Mouse (Mus musculus): ENCODE data around the gene Ak6. TPM values are rescaled to one million over a fixed set of nuclear protein-coding genes. Genes with fewer than 3 reads are reported as not detected.

Gene Ak6
- polyA plus RNA-seq, 1 experiment from 2014 or later: 244 TPM

DNA sequence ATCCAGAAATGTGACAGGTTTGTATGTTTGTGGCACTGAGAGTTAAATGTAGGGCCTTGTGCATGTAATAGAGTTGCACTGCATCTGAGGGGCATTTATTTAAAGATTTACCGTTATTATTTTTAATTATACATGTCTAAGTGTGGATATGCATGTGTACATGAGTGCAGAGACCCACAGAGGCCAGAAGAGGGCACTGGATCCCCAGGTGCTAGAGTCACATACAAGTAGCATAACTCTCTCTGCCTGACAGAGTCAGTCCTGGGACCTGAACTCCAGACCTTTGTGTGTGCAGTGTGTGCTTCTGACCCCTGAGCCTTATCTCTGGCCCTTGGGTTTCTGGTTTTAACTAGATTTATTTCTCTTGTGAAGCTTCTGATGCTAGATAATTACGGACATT is 33.6 kb downstream of the Ak6 start:
- ATAC-seq: no peak
- no peak overlapping the region for H3K4me3 ChIP-seq (ENCODE audit: low read length)
- WGBS: 60% methylated on average over 2 of the region's 2 CpGs
- H3K9ac ChIP-seq (ENCODE audit: low read depth, low read length): no peak overlapping the region
- no peaks in the 10 kb centered on the region for H3K36me3 ChIP-seq (ENCODE audit: control insufficient read depth, insufficient read depth, low read length)
- H3K4me2 ChIP-seq (ENCODE audit: low read depth, low read length): no peak overlapping the region
- no peaks in the 10 kb centered on the region for H3K9me3 ChIP-seq (ENCODE audit: control insufficient read depth, low read length)
- H3K27ac ChIP-seq (ENCODE audit: low read length): no peak overlapping the region
- H3K4me1 ChIP-seq (ENCODE audit: control insufficient read depth, insufficient read depth, low read length): no peaks in the 10 kb centered on the region
- H3K27me3 ChIP-seq (replicated peaks; ENCODE audit: control insufficient read depth, insufficient read depth, low read length): no peaks in the 10 kb centered on the region

DNA sequence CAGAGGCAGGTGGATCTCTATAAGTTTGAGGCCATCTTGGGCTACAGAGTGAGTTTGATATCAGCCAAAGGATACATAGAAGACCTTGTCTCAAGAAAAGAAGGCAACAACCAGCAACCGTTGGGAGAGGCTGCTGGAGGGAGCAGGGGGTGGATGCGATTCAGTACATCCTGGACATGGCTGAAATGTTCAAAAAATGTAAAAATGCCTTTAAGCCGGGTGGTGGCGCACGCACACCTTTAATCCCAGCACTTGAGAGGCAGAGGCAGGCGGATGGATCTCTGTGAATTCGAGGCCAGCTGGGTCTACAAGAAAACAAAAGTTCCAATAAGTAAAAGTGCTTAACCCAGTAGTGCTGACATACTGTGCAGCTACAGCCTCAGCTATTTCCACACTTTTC is 36.7 kb downstream of the Ak6 start:
- H3K4me2 ChIP-seq (ENCODE audit: low read depth, low read length): no peak overlapping the region
- no peaks in the 10 kb centered on the region for H3K4me1 ChIP-seq (ENCODE audit: control insufficient read depth, insufficient read depth, low read length)
- WGBS: 67% methylated on average over 7 of the region's 7 CpGs
- H3K27ac ChIP-seq (ENCODE audit: low read length): no peak overlapping the region
- H3K4me3 ChIP-seq (ENCODE audit: low read length): no peak overlapping the region
- no peak for ATAC-seq
- H3K27me3 ChIP-seq (replicated peaks; ENCODE audit: control insufficient read depth, insufficient read depth, low read length): no peaks in the 10 kb centered on the region
- H3K36me3 ChIP-seq (ENCODE audit: control insufficient read depth, insufficient read depth, low read length): no peaks in the 10 kb centered on the region
- no peak overlapping the region for H3K9ac ChIP-seq (ENCODE audit: low read depth, low read length)
- no peaks in the 10 kb centered on the region for H3K9me3 ChIP-seq (ENCODE audit: control insufficient read depth, low read length)

DNA sequence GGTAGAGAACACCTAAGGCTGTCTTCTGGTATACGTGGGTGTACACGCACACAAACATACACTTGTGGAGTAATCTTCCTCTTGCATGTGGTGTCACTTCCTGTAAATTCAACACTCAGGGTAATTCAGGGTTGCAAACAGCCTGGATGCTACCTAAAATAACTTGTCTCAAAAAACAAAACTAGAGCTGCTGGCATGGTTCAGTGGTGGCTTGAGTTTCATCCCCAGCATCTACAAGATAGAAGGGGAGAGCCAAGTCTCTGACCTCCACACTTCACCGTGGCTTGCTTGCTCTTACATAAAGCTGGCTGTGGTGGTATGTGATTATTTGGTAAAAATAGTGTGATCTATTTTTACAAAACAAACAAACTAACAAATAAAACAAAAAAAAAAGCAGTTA is 46.8 kb downstream of the Ak6 start:
- H3K4me3 ChIP-seq (ENCODE audit: low read length): no peak overlapping the region
- H3K4me2 ChIP-seq (ENCODE audit: low read depth, low read length): no peak overlapping the region
- ATAC-seq: no peak
- H3K4me1 ChIP-seq (ENCODE audit: control insufficient read depth, insufficient read depth, low read length): no peaks in the 10 kb centered on the region
- no peaks in the 10 kb centered on the region for H3K27me3 ChIP-seq (replicated peaks; ENCODE audit: control insufficient read depth, insufficient read depth, low read length)
- no peaks in the 10 kb centered on the region for H3K9me3 ChIP-seq (ENCODE audit: control insufficient read depth, low read length)
- peaks cover 18% of the 10 kb centered on the region for H3K36me3 ChIP-seq (ENCODE audit: control insufficient read depth, insufficient read depth, low read length)
- no peak overlapping the region for H3K9ac ChIP-seq (ENCODE audit: low read depth, low read length)
- 92% methylated on average over 3 of the region's 3 CpGs for WGBS
- H3K27ac ChIP-seq (ENCODE audit: low read length): no peak overlapping the region

DNA sequence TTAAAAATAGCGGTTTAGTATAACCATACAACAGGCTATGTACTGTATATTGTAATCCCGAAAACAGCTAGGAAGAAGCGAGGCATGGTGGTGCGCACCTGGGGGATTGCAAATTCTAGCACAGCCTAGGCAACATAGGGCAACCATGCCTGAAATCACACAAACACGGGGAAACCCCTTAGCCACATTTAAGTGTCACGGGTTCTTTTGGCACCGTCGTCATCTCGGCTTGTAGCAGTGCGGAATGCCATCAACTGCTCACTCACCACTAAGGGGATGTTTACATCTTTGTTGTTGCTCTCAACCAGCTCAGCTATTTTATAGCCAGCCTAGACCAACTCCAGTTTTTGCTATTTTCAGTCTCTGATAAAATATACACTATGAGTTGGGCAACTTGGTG is 48.1 kb downstream of the Ak6 start:
- Histone ChIP-seq H3K4me3 (ENCODE audit: low read length) (no peak overlapping the region), H3K36me3 (ENCODE audit: control insufficient read depth, insufficient read depth, low read length) (peaks cover 25% of the 10 kb centered on the region), H3K9ac (ENCODE audit: low read depth, low read length) (no peak overlapping the region), H3K27me3 (replicated peaks; ENCODE audit: control insufficient read depth, insufficient read depth, low read length) (no peaks in the 10 kb centered on the region), H3K4me1 (ENCODE audit: control insufficient read depth, insufficient read depth, low read length) (no peaks in the 10 kb centered on the region), H3K9me3 (ENCODE audit: control insufficient read depth, low read length) (no peaks in the 10 kb centered on the region), H3K27ac (ENCODE audit: low read length) (no peak overlapping the region), H3K4me2 (ENCODE audit: low read depth, low read length) (no peak overlapping the region)
- no peak for ATAC-seq
- 94% methylated on average over 10 of the region's 10 CpGs for WGBS

DNA sequence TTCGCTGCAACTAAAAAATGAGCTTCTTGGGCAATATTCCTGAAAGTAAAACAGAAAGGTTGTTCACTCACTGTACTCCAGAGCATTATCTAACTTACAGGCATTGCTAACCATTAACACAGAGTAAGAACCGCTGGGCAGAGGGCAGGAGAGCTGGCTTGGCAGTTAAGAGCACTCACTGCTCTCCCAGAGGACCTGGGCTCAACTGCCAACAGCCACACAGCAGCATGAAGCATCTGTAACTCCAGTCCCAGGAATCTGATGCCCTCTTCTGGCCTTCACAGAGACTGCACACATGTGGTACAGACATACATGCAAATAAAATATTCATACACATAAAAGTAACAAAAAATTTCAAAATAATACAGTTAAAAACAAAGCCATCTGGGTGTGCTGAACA is 52.7 kb downstream of the Ak6 start:
- H3K4me3 ChIP-seq (ENCODE audit: low read length): no peak overlapping the region
- no peak overlapping the region for H3K9ac ChIP-seq (ENCODE audit: low read depth, low read length)
- no peaks in the 10 kb centered on the region for H3K9me3 ChIP-seq (ENCODE audit: control insufficient read depth, low read length)
- 96% methylated on average over 2 of the region's 2 CpGs for WGBS
- H3K4me1 ChIP-seq (ENCODE audit: control insufficient read depth, insufficient read depth, low read length): no peaks in the 10 kb centered on the region
- H3K27me3 ChIP-seq (replicated peaks; ENCODE audit: control insufficient read depth, insufficient read depth, low read length): no peaks in the 10 kb centered on the region
- no peak overlapping the region for H3K4me2 ChIP-seq (ENCODE audit: low read depth, low read length)
- H3K36me3 ChIP-seq (ENCODE audit: control insufficient read depth, insufficient read depth, low read length): peaks cover 37% of the 10 kb centered on the region
- no peak for ATAC-seq
- H3K27ac ChIP-seq (ENCODE audit: low read length): no peak overlapping the region

DNA sequence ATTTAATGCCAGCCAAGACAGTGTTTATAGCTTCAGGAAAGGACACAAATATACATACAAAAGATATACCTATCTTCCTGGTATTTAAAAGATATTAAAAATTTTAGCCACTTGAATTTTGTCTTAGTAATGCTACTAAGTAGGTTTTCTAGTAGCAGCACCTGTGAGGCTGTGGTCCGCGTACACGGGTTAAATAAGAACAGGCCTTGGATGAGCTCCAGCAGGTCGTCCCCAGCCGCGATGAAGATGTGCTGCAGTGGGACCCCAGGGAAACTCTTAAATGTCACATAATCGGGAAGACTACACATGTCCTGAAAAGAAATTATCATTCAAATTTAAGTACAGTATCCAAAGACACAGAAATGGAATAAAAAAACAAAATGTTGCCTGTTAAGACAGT is 55.4 kb downstream of the Ak6 start:
- Histone ChIP-seq H3K27me3 (replicated peaks; ENCODE audit: control insufficient read depth, insufficient read depth, low read length) (no peaks in the 10 kb centered on the region), H3K4me2 (ENCODE audit: low read depth, low read length) (no peak overlapping the region), H3K4me3 (ENCODE audit: low read length) (no peak overlapping the region), H3K4me1 (ENCODE audit: control insufficient read depth, insufficient read depth, low read length) (no peaks in the 10 kb centered on the region), H3K9ac (ENCODE audit: low read depth, low read length) (no peak overlapping the region), H3K27ac (ENCODE audit: low read length) (no peak overlapping the region), H3K9me3 (ENCODE audit: control insufficient read depth, low read length) (no peaks in the 10 kb centered on the region), H3K36me3 (ENCODE audit: control insufficient read depth, insufficient read depth, low read length) (peaks cover 31% of the 10 kb centered on the region)
- WGBS: 96% methylated on average over 7 of the region's 7 CpGs
- ATAC-seq: no peak

DNA sequence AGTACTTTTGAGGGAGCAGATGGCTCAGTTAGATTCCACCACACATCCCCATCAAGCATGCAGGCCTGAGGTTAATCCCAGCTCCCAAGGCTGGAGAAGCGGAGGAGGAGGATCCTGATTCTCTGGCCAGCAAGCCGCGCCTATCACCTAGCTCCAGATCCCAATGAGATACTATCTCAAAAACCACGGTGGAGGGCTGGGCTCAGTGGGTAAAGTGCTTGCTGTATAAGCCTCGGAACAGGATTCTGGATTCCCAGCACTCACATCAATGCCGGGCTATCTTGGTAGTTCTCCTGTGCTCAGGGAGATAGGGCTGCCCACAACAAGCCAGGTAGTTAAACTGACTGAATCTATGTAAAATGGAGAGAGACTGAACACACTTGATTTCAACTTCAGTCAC is 64.7 kb downstream of the Ak6 start:
- H3K4me2 ChIP-seq (ENCODE audit: low read depth, low read length): no peak overlapping the region
- peaks cover 10% of the 10 kb centered on the region for H3K36me3 ChIP-seq (ENCODE audit: control insufficient read depth, insufficient read depth, low read length)
- no peaks in the 10 kb centered on the region for H3K27me3 ChIP-seq (replicated peaks; ENCODE audit: control insufficient read depth, insufficient read depth, low read length)
- H3K4me3 ChIP-seq (ENCODE audit: low read length): no peak overlapping the region
- no peaks in the 10 kb centered on the region for H3K9me3 ChIP-seq (ENCODE audit: control insufficient read depth, low read length)
- H3K4me1 ChIP-seq (ENCODE audit: control insufficient read depth, insufficient read depth, low read length): no peaks in the 10 kb centered on the region
- H3K9ac ChIP-seq (ENCODE audit: low read depth, low read length): no peak overlapping the region
- no peak for ATAC-seq
- 92% methylated on average over 6 of the region's 6 CpGs for WGBS
- no peak overlapping the region for H3K27ac ChIP-seq (ENCODE audit: low read length)

Other genes starting within 250 kb of the Ak6 start
- gene Naip1, start 198.1 kb upstream of the Ak6 start, polyA plus RNA-seq (2015; fragmentation: Nextera tagmentation; extraction: Ambion mirVana): 9.1 and 15.4 TPM in 2 replicates
- gene Gtf2h2, start 158.4 kb upstream of the Ak6 start, polyA plus RNA-seq (2015; fragmentation: Nextera tagmentation; extraction: Ambion mirVana): 70.9 and 84.0 TPM in 2 replicates
- 96.4 and 96.9 TPM in 2 replicates for gene Ocln, start 98.3 kb upstream of the Ak6 start, polyA plus RNA-seq (2015; fragmentation: Nextera tagmentation; extraction: Ambion mirVana)
- gene Marveld2, start 34.0 kb upstream of the Ak6 start, polyA plus RNA-seq (2015; fragmentation: Nextera tagmentation; extraction: Ambion mirVana): 29.5 and 31.6 TPM in 2 replicates
- 14.5 and 15.8 TPM in 2 replicates for gene Rad17, start 72 bp downstream of the Ak6 start, polyA plus RNA-seq (2015; fragmentation: Nextera tagmentation; extraction: Ambion mirVana)
- gene Taf9, start 600 bp downstream of the Ak6 start, polyA plus RNA-seq (2015; fragmentation: Nextera tagmentation; extraction: Ambion mirVana): 7.0 and 7.4 TPM in 2 replicates
- 7.2 and 8.7 TPM in 2 replicates for gene Ccdc125, start 18.7 kb downstream of the Ak6 start, polyA plus RNA-seq (2015; fragmentation: Nextera tagmentation; extraction: Ambion mirVana)
- gene Cdk7, start 80.0 kb downstream of the Ak6 start, polyA plus RNA-seq (2015; fragmentation: Nextera tagmentation; extraction: Ambion mirVana): 71.5 and 78.7 TPM in 2 replicates
- gene Mrps36, start 93.7 kb downstream of the Ak6 start, polyA plus RNA-seq (2015; fragmentation: Nextera tagmentation; extraction: Ambion mirVana): 296 and 320 TPM in 2 replicates
- gene Cenph, start 124.9 kb downstream of the Ak6 start, polyA plus RNA-seq (2015; fragmentation: Nextera tagmentation; extraction: Ambion mirVana): 22.6 and 29.0 TPM in 2 replicates
- 169 and 199 TPM in 2 replicates for gene Ccnb1, start 135.6 kb downstream of the Ak6 start, polyA plus RNA-seq (2015; fragmentation: Nextera tagmentation; extraction: Ambion mirVana)
- gene Slc30a5, start 182.4 kb downstream of the Ak6 start, polyA plus RNA-seq (2015; fragmentation: Nextera tagmentation; extraction: Ambion mirVana): 59.1 and 70.4 TPM in 2 replicates

Measured in intestine, embryonic 16.5 days (tissue).